Mouse (Mus musculus): ENCODE results near the gene Arhgef28.

- TF ChIP-seq CTCF (IDR thresholded peaks at IDR 0.05; ENCODE audit: low read depth) (no peak), EP300 (IDR thresholded peaks at IDR 0.05; ENCODE audit: low read depth) (no peak)
Observed at GRCm38 (mm10) chr13:97867322-97867962, 338.8 kb downstream of the Arhgef28 start.

Data from liver, embryonic 14.5 days (tissue).